Mouse (Mus musculus) C2C12 (cell line): ENCODE data around the gene Efna3. TPM values are rescaled to one million over a fixed set of nuclear protein-coding genes. Genes with fewer than 3 reads are reported as not detected.
A peak's percentile ranks its signal among the peaks of the same experiment; 100 is the strongest.

Experiments used
- H3K27me3 ChIP-seq: one replicate; pipeline ENCODE4 v1.6.1; 2011; ENCODE audit not compliant: control insufficient read depth, insufficient read depth, insufficient read length
- H3K36me3 ChIP-seq: one replicate; pipeline ENCODE4 v1.6.1; 2011; ENCODE audit not compliant: control insufficient read depth, insufficient read depth
- H3K4me3 ChIP-seq: one replicate; pipeline ENCODE4 v1.5.1; 2011; ENCODE audit warnings: mild to moderate bottlenecking, control low read depth; ENCODE audit not compliant: poor library complexity, insufficient read depth, severe bottlenecking
- H3K79me2 ChIP-seq: one replicate; pipeline ENCODE4 v1.6.1; 2011; ENCODE audit not compliant: control insufficient read depth, insufficient read depth
- H3K79me3 ChIP-seq: one replicate; pipeline ENCODE4 v1.6.1; 2011; ENCODE audit warnings: low read depth, control low read depth
- H3ac ChIP-seq: one replicate; pipeline ENCODE3; 2011; ENCODE audit warnings: low read depth; ENCODE audit not compliant: control insufficient read depth, insufficient read length
- CEBPB ChIP-seq: IDR thresholded peaks from one replicate; pipeline ENCODE4 v1.6.1; 2011; ENCODE audit warnings: low read depth, mild to moderate bottlenecking, control low read depth, moderate library complexity
- CTCF ChIP-seq: IDR thresholded peaks from one replicate; pipeline ENCODE4 v1.5.1; 2011; ENCODE audit not compliant: control insufficient read depth, insufficient read depth, insufficient read length
- FOSL1 ChIP-seq: IDR thresholded peaks from one replicate; pipeline ENCODE4 v1.8.0; 2011; ENCODE audit warnings: mild to moderate bottlenecking, low read length; ENCODE audit not compliant: poor library complexity, insufficient read depth, severe bottlenecking
- MAX ChIP-seq: IDR thresholded peaks from one replicate; pipeline ENCODE4 v1.6.1; 2011; ENCODE audit warnings: mild to moderate bottlenecking, control low read depth
- MYOD1 ChIP-seq: IDR thresholded peaks from one replicate; pipeline ENCODE4 v1.6.1; 2011; ENCODE audit warnings: low read depth; ENCODE audit not compliant: control insufficient read depth, insufficient read length
- MYOG ChIP-seq: IDR thresholded peaks from one replicate; pipeline ENCODE4 v1.6.1; 2011; ENCODE audit not compliant: control insufficient read depth, insufficient read length; ENCODE audit errors: extremely low read depth
- USF1 ChIP-seq: IDR thresholded peaks from one replicate; pipeline ENCODE4 v1.6.1; 2011; ENCODE audit warnings: low read depth, mild to moderate bottlenecking, control low read depth, moderate library complexity
- polyA plus RNA-seq: library from polyadenylated mRNA; unstranded; fragments of >200 nt; fragmentation: generic; extraction: Trizol; gene quantifications from one replicate; pipeline ENCODE4 v1.2.1, GENCODE M21; 2012; ENCODE audit warnings: missing spikeins

The Efna3 gene
- polyA plus RNA-seq, 1 experiment = 2.9 TPM

DNA sequence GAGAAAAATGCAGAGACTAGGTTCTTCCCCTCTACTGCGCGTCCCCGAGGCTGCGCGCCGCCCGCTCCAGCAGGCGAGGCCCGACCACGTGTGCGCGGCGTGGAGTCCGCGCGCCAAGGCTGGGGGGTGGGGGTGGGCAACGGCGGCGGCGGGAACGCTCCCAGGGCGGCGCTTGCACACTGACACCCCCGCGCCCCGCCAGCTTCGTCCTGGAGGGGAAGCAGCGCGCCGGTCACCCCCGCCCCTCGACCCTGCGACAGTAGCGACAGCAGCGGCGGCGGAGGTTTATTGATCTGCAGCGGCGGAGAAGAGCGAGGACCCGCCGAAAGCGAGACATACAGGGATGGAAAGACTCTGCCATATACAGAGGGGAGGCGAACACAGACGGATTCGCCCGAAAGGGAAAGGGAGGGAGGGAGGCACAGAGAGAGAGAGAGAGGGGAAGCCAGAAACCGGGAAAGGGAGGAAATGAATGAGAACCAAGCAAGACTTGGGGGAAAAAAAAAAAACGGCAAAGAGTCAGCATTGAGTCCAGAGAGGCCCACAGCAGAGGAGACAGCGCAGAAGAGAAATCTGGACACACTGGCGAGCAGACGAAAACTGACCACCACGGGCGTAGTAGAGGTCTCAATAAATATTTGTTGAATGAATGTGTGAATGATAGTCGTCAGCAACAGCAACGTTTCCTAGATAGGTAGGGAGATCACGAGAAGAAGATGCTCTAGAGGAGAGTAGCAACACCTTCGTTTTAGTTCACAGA lies 3.0 kb downstream of the Efna3 start:
- Histone ChIP-seq H3K79me2 (no peaks in the 10 kb centered on the region), H3K79me3 (no peaks in the 10 kb centered on the region), H3K4me3 (no peak overlapping the region), H3K27me3 (peaks cover 26% of the 10 kb centered on the region), H3K36me3 (no peaks in the 10 kb centered on the region), H3ac (no peak overlapping the region)
- TF ChIP-seq USF1 (no peak), CEBPB (no peak), MYOD1 (no peak), CTCF (no peak), FOSL1 (no peak), MAX (no peak), MYOG (no peak)

DNA sequence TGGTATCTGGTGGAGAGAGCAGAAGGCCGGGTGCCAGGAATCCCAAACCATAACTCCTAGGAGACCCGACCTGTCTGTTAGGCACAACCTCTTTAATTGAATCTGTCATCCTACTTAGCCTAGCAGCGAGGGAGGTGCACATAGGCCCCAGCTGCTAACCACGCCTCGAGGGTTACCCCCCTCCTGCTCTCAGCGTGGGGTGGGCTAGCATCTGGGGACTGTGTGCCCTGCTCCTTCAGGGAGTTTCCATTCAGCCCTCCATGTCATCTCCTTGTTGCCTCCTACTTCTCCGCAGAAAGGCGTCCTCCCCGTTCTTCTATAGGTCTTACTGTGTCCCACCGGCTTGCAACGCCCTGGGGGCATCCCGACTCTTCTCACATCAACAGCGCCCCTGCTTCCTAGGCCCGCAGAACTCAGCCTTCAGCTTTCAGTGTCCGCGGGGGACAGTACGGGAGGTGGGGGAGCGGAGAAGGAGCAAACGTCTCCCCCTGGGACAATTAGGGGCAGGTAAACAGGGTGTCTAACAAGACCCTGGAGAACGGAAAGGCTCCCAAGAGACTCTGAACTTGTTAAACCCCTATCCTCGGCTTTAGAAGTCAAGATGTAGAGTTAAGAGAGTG lies 3.7 kb downstream of the Efna3 start:
- peaks cover 26% of the 10 kb centered on the region for H3K27me3 ChIP-seq
- H3K79me3 ChIP-seq = no peaks in the 10 kb centered on the region
- no peak overlapping the region for H3ac ChIP-seq
- TF ChIP-seq CTCF (no peak), MAX (no peak), USF1 (no peak), CEBPB (no peak), FOSL1 (no peak), MYOD1 (no peak)
- no peaks in the 10 kb centered on the region for H3K79me2 ChIP-seq
- H3K36me3 ChIP-seq = no peaks in the 10 kb centered on the region
- no peak overlapping the region for H3K4me3 ChIP-seq

DNA sequence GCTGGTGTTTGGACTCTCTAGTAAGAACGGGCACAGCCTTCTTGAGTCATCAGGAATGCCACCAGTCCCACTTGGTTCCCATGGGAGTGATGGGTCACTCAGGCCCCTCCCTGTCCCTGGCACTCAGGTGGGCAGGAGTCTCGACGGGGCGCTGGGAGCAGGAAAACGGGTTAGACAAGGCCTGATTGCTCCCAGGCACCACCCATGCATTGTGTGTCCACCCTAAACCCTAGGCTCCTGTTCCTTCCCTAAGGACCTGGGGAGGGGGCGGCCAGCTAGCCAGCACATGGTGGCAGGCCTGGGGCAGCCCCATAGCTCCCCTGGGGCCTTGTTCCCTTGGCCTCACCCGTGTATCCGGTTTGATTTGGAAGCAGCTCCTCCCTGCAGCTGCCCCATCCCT lies 4.4 kb downstream of the Efna3 start:
- Histone ChIP-seq H3K79me3 (no peaks in the 10 kb centered on the region), H3K27me3 (peaks cover 26% of the 10 kb centered on the region), H3K4me3 (no peak overlapping the region), H3ac (no peak overlapping the region), H3K36me3 (no peaks in the 10 kb centered on the region), H3K79me2 (no peaks in the 10 kb centered on the region)
- TF ChIP-seq CEBPB = no peak
- no peak for TF ChIP-seq USF1
- no peak for TF ChIP-seq FOSL1
- no peak for TF ChIP-seq CTCF
- no peak for TF ChIP-seq MYOD1
- TF ChIP-seq MYOG = no peak
- no peak for TF ChIP-seq MAX

DNA sequence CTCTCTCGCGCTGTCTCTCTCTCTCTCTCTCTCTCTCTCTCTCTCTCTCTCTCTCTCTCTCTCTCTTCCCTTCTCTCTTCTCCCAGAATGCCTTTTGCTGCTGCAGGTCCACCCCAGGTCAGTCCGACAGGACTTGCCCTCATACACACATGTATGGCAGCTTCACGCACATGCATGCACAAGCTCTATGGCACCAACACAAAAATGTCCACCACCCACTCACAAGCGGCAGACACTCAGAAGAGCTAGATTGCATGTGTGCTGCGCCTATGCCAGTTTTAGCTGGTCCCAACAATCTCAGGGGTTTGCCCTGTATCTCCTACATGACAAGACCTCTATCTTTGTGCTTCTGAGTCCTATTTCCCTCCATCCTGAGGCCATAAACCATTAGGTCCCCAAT lies 5.5 kb downstream of the Efna3 start:
- no peaks in the 10 kb centered on the region for H3K79me2 ChIP-seq
- H3ac ChIP-seq = no peak overlapping the region
- H3K79me3 ChIP-seq = no peaks in the 10 kb centered on the region
- peaks cover 26% of the 10 kb centered on the region for H3K27me3 ChIP-seq
- TF ChIP-seq CTCF = no peak
- no peak for TF ChIP-seq MYOD1
- no peak for TF ChIP-seq MAX
- TF ChIP-seq FOSL1 = no peak
- TF ChIP-seq USF1 = no peak
- TF ChIP-seq CEBPB = no peak
- TF ChIP-seq MYOG = no peak
- no peaks in the 10 kb centered on the region for H3K36me3 ChIP-seq
- H3K4me3 ChIP-seq = no peak overlapping the region

- no peak overlapping the region for H3ac ChIP-seq
- TF ChIP-seq MYOD1 (no peak), MYOG (no peak), MAX (peak; percentile 25), FOSL1 (no peak), USF1 (no peak), CEBPB (no peak), CTCF (peak; percentile 76)
Measured at GRCm38 (mm10) chr3:89316833-89317232, 5.9 kb downstream of the Efna3 start.

More at GRCm38 (mm10) chr3:89316833-89317232, 5.9 kb downstream of the Efna3 start:
- Histone ChIP-seq H3K27me3 (peaks cover 24% of the 10 kb centered on the region), H3K79me3 (no peaks in the 10 kb centered on the region), H3K36me3 (no peaks in the 10 kb centered on the region), H3K79me2 (no peaks in the 10 kb centered on the region), H3K4me3 (no peak overlapping the region)
